Mouse (Mus musculus): ENCODE measurements around the gene Rims3.
A peak's percentile ranks its signal among the peaks of the same experiment; 100 is the strongest.

Gene Rims3

DNA sequence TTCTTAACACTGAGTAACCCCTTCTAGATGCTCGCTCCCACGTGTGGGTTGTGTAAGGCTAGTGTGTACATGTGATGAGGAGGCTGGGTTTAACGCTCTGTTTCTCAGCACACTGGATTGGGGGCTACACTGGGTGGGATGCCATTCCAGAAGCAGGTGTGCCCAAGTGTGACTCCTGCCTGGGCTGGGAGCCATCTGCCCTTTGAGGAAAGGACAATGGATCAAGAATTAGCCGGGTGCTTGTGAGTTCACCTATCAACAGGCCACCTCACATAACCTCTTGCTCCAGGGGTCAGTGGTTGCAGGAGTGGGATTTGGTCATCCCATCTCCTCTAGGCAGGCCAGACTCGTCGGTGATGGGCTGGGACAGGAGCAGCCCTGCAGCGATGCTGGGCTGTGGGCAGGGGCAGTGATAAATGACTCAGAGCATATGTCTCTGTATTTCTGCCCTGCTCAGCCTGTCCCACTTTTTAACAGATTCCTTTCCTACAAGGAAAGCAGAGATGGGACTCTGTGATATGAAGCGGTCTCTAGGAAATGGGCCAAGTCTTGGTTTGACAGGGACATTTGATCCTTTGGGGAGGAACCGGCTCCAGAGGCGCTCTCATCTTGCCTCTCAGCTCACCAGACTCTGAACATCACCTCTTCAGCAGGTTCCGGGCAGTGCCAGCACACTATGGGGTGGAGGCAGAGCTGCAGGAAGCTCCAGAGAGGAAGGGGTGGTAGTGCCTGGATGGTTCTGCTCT is 39.2 kb downstream of the Rims3 start:
- no peak for DNase-seq (ENCODE audit: low spot score)

DNA sequence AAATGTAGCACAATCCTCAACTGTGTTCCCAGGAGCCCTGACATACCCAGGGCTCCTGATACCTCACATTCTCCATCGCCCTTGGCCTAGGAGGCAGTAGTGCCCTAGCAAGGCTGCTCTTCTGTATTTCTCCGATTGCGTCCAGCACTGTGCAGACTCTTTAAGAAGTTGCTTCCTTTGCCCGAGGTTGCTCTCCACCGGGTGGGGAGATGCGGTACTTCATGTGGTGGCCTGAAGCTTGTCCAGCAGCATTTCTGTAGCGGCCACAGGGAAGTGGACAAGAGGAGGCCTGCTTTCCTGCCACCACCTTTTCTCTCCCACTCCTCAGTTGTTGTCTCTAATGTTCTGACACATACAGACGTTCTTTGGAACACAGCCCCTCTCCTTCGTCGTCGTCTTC is 40.0 kb downstream of the Rims3 start:
- DNase-seq (ENCODE audit: low spot score): no peak

DNA sequence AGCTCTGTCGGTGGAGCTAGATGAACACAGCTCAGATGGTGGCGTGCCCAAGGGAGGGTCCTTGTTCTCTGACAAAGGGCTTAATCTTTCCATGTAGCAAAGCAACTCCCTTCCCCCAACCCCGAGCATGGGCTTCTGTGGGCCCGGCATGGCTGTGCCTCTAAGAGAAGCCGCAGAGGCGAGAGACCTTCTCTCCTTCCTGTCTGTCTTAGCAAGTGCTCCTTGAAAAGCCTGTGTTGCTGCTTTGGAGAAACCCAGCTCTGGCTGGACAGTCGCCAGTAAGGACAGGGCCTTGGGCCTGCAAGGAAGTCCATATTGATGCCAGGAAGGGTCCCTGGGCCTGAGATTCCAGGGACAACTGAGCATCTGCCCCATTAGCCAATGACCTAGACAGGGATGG is 40.6 kb downstream of the Rims3 start:
- no peak for DNase-seq (ENCODE audit: low spot score)

DNA sequence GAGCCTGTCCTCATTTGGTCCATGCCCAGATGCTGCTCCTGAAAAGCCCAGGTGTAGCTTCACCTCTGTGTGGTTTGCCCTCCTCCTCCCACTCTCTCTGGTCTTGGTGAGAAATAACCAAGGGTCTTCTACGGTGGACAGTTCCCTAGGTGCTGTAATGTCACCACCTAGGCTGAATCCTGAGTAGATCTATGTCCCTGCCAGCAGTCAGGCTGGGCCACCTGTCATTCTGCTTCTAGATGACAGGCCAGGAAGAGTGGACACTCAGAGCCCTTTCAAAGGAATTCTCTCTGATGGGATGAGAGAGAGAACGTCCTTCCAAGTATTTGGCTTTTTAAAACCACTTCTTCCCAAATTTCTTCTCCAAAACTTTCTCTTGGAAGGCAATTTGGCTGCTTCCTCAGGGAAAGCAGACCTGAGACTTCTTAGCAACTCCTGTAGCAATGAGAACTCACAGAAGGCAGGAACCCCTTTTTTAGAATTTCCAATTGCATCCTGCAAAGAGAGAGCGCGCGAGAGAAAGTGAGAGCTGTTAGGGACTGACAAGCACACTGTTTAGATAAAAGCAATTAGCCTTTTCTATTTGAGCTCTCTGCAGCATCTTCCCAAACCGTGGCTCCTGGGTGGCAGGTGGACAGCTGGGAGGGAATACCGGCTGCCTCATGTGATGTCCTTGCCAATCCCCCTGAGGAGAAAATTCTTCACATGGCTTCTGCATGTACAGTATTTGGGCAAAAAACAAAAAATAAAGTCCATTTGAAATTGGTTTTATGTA is 41.4 kb downstream of the Rims3 start:
- no peak for DNase-seq (ENCODE audit: low spot score)

DNA sequence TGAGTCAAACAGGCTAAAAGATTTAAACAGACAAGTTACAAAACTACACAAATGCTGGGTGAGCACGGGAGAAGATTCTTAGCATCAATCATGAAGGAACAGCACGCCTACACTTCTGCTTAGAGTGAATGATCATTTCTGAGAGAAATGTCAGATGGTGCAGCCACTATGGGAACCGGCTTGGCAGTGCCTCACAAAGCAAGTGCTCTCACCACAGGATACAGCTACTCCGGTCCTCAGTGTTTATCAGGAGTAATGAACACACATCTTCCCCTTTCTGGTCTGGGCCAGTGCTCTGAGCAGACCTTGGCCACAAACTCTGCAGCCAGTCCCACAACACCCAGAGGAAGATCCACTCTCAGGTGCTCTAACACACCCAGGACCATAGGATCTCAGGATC is 49.9 kb downstream of the Rims3 start:
- no peak for DNase-seq (ENCODE audit: low spot score)

DNA sequence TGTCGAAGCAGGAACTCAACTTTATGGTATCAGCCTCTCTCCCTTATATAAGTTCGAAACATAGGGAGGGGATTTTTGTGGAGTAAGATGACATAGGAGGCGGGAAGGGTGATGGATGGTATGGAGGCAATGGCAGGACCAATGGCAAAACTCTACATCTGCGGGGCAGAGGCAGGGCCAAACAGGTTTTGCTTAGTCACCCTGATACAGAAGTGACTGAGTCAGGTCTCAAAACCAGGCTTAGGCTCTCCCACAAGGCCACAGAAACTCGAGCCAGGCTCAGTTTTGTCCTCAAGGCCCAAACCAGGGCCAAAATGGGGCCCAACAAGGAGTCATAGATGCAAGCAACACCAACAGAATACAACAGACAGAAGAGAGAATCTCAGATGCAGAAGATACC is 51.0 kb downstream of the Rims3 start:
- no peak for DNase-seq (ENCODE audit: low spot score)

DNA sequence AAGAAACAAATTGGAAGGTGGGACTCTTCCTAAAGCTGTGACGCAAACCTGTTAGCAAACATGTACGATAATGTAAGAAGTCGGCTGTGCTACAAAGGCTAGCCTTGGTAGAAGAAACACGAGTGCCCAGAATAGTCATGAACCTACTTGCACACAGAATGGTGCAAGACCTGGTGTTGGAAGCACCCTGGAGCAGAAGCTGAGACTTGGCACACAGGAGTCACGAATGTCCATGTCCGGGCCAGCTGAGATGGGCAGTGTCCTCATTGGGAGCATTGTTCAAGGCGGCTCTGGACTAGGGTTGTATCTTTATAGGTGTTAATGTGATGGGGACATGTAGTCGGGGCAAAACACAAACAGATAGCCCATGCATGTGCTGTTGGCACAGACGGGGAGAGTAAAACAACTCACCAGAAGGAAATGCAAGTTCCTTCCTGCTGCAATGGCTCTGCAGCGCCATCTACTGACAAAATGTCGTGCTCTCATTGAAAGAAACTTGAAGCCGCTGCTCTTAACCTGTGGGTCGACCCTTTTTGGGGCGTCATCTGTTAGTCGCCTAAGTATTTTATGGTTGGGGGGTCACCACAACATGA is 55.0 kb downstream of the Rims3 start:
- no peak for DNase-seq (ENCODE audit: low spot score)

DNA sequence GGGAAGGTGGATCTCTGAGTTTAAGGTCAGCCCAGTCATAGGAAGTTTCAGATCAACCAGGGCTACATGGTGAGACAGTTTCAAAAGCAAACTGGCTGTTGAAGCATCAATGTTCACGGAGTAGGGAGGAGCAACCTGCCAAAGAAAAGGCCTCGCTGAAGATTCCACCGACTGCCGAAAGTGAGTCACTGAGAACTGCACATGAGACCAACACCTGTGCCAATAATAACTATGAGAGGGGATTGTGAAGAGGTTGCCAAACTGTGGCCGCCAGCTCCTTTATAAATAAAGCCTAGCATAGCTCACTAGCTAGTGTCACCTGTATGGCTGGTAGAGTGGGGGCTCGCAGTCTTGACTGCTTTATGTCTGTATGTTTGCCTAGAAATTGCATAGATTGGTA is 56.5 kb downstream of the Rims3 start:
- DNase-seq (ENCODE audit: low spot score): no peak

DNA sequence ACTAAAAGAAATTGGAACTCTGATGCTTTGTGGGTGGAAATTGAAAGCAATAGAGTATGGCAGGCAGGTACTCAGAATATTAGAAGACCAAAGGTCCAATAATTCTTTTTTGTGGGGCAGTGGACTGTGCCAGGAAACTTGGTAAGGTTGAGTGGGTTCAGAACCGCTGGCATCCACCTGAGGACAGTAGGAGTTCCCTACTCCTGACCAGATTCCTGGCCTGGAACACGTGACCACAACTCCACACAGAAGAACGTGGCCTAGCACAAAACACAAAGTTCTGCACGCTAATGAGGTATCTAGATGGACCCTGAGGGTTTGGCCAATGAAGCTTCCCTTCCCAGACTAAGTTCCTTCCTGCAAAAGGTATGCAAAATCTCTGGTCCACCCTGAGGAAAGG is 58.2 kb downstream of the Rims3 start:
- no peak for DNase-seq (ENCODE audit: low spot score)

DNA sequence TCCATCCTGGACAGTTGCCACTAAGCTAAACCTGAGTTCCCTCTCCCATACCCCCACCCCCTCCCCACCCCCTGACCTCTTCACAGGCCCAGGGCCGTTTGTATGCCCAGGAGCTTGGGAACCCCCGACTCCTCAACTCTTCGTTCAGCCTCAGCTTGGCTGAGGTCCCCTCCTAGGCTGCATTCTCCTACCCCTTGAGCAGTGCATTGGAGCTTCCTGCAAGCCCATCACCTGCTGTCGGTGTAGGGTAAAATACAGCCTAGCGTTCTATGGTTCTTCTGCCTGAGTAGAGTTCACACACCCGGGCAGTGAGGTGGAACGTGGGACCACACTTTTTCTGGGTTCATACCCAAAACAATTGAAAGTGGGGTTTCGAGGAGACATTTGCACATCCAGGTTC is 58.8 kb downstream of the Rims3 start:
- DNase-seq (ENCODE audit: low spot score): no peak

DNA sequence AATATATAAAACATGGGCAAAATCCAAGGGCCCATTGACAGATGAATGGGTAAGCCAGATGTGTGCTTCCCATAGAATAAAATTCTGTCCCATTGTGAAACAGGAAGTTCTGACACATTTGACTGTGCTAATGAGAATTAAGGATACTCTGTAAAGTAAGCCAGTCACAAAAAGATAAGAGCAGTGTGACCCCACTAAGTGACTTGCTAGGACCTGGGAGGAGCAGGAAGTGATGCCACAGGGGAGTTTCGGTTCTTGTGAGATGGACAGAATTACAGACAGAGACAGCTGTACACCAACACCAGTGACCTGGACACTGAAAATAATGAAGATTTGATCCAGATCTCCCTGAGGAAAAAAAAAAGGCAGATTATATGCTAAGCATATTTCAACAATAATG is 59.2 kb downstream of the Rims3 start:
- DNase-seq (ENCODE audit: low spot score): no peak

DNA sequence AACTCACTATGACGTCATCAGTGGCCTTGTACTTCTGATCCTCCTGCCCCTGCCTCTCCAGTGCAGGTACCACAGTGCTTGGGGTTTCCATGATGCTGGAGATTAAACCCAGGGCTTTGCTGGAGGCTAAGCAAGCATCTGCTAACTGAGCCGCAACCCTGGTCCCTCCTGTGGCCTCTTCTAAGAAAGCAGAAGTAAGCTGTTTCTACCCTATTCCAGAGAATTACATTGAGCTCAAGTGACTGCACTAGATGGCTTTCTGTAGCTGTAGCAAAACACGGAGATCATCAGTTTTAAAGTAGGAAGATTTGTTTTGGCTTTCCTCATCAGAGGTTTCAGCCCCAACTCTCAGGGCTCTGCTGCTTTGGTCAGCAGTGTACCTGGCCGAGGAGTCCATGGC is 59.9 kb downstream of the Rims3 start:
- no peak for DNase-seq (ENCODE audit: low spot score)

DNA sequence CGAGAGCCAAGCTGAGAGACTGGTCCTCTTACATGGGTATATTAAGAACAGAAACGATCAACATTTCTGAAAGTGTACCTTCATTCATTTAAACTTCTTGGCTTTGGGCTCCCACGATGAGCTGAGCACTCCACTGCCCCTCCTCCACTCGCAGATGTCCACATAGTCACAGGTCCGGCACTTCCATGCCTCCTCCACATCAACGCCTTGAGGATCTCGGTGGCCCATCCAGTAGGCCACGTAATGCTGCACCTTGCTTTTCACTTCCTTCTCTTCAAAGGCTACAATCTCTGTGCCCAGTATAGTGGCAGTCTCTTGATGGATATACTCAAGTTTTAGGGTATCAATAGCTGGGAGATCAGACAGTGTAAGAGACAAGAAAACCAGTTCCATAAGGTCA is 66.8 kb downstream of the Rims3 start:
- DNase-seq (ENCODE audit: low spot score): no peak

DNA sequence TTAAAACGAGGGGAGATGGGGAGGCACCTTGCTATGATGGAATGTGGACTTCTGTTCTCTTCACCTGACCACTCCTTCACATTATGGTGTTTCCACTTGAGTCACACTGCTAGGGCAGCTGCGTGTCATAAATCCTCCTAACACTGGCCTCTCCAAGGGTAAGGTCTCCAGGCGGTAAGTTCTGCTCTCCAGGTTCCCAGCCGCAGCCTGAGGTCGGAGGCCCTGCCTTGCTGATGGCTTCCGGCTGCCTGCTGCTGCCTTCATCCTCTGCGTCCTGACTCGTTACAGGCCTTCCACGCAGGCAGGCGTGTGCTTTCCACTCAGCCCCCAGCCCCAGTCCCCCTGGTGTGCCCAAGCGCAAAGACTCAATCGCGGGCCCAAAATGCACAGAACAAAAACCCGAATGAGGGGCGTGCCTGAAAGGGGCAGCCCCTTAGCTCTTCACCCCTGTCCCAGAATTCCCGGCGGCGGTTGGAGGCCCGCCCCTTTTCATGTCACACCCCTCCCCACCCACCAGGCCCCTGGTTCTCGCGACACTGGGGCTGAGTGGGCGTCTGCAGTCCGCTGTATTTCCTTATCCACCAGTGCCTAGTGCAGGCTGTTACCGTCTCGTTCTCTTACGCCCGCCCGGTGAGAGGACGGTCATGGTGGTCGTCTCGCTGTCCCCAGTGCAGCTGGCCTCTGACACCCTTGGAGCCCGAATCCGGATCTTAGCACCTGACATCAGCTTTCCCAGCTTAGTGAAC is 70.1 kb downstream of the Rims3 start, which contains the start of gene Exo5:
TSS of gene Exo5 (minus strand) at position 464 of the 746 bp plus-strand sequence.
- DNase-seq (ENCODE audit: low spot score): peak; percentile 82

DNA sequence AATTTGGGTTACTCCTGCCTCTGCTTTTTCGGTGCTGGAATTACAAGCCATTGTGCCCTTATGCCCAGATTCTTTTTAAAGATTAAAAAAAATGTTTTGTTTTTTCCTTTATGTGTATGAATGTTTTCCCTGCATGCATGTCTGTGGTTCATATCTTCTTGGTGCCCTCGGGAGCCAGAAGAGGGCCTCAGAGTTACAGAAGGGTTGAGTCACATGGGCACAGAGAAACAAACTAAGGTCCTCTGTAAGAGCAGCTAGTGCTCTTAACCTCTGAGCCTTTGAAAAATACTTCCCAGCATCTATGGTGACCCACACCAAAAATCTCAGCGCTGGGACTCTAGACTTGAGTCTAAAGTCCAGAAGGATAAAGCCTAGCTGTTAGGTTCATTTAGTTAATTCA is 70.8 kb downstream of the Rims3 start:
- no peak for DNase-seq (ENCODE audit: low spot score)

DNA sequence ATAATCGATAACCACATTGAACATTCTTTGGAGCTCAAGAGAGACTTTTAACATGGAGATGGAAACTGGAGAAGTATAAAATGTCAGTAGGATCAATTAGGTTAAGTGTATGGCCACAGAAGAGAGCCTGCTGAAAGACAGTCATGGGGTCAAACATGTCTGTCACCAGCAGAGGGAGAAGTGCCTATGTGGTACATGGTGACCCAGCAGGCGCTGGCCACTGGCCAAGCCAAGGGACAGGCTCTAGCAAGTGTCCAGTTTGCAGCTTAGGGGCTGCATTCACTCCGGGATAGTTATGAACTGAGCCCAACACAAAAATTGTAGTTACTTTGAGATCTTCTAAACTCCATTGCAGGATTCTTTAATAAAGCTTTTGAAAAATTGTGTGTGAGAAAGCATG is 74.1 kb downstream of the Rims3 start:
- DNase-seq (ENCODE audit: low spot score): no peak

DNA sequence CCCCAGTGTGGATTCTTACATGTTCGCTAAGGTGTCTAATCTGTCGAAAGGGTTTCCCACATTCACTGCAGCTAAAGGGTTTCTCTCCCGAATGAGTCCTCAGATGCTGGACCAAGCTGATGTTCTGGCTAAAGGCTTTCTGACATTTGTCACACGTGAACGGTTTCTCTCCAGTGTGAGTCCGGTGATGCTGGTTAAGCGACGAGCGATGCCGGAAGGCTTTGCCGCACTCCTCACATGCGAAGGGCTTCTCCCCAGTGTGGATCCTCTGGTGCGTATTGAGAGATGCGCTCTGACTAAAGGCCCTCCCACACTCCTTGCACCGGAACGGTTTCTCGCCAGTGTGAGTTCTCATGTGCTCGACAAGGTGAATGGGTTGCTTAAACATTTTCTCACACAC is 76.1 kb downstream of the Rims3 start:
- no peak for DNase-seq (ENCODE audit: low spot score)

DNA sequence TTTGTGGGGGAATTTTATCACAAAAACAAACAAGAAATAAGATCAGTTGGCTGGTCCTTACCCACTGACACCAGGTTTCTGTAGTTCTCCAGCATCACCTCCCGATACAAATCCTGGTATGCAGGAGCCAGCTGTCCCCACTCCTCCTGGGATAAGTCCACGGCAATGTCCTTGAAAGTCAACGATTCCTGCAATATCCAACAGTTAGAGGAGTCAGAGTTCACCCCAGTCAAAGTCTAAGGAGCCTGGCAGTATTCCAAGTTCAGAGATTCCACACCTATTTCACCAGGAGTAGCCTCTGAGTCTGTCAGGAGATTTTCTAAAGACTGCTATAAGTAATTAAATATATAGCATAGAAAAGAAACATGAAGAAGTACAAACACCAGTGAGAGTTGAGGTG is 80.4 kb downstream of the Rims3 start:
- DNase-seq (ENCODE audit: low spot score): no peak
